Mouse (Mus musculus): Measurements from ENCODE around the gene Lamb1. TPM values are rescaled to one million over a fixed set of nuclear protein-coding genes. Genes with fewer than 3 reads are reported as not detected.

Gene Lamb1
- polyA plus RNA-seq, 1 experiment from 2014 or later = 42.6 TPM

GRCm38 (mm10) chr12:31366428-31366827 is 101.4 kb downstream of the Lamb1 start:
- H3K9me3 ChIP-seq (replicated peaks; ENCODE audit: control insufficient read depth, low read length) = no peaks in the 10 kb centered on the region
- no peaks in the 10 kb centered on the region for H3K36me3 ChIP-seq (replicated peaks; ENCODE audit: control insufficient read depth, insufficient read depth, low read depth, low read length)
- no peak overlapping the region for H3K4me2 ChIP-seq (ENCODE audit: low read depth, low read length)
- H3K4me1 ChIP-seq (ENCODE audit: control insufficient read depth, insufficient read depth, low read length) = no peaks in the 10 kb centered on the region
- DNase-seq (ENCODE audit: low spot score) (no peak), ATAC-seq (replicated peaks; ENCODE audit: insufficient number of reproducible peaks, low FRiP score, low TSS enrichment, low read depth) (no peak)
- H3K27ac ChIP-seq (replicated peaks; ENCODE audit: low read depth, low read length) = no peak overlapping the region
- H3K4me3 ChIP-seq (ENCODE audit: low read depth, low read length) = no peak overlapping the region
- no peaks in the 10 kb centered on the region for H3K27me3 ChIP-seq (ENCODE audit: control insufficient read depth, insufficient read depth, low read length)
- no peak overlapping the region for H3K9ac ChIP-seq (replicated peaks; ENCODE audit: low read length)
- WGBS = 73% methylated on average over 3 of the region's 3 CpGs

DNA sequence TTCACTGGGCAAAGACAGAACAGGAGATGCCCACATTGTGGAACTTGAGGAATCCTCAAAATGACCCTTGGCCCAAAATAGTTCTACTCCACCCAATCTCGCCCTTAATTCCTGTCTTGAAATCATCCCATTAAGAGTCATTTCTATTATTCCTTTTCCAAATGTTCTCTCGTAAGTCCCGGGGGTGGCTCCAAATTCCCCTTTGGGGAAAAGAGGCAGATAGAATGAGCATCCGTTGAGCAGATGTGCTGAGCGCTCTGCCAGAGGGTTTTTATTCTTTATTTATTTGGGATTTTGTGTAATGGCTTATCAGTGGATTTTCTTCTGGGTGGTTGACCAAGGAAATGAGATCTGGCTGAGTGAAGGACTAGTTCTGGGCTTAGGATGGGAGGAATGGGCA is 102.7 kb downstream of the Lamb1 start:
- Histone ChIP-seq H3K9me3 (replicated peaks; ENCODE audit: control insufficient read depth, low read length) (no peaks in the 10 kb centered on the region), H3K4me1 (ENCODE audit: control insufficient read depth, insufficient read depth, low read length) (no peaks in the 10 kb centered on the region), H3K27me3 (ENCODE audit: control insufficient read depth, insufficient read depth, low read length) (no peaks in the 10 kb centered on the region), H3K27ac (replicated peaks; ENCODE audit: low read depth, low read length) (no peak overlapping the region), H3K4me2 (ENCODE audit: low read depth, low read length) (no peak overlapping the region), H3K9ac (replicated peaks; ENCODE audit: low read length) (no peak overlapping the region), H3K36me3 (replicated peaks; ENCODE audit: control insufficient read depth, insufficient read depth, low read depth, low read length) (no peaks in the 10 kb centered on the region), H3K4me3 (ENCODE audit: low read depth, low read length) (no peak overlapping the region)
- WGBS = 81% methylated on average over 5 of the region's 5 CpGs
- DNase-seq (ENCODE audit: low spot score) = no peak
- ATAC-seq (replicated peaks; ENCODE audit: insufficient number of reproducible peaks, low FRiP score, low TSS enrichment, low read depth) = no peak

DNA sequence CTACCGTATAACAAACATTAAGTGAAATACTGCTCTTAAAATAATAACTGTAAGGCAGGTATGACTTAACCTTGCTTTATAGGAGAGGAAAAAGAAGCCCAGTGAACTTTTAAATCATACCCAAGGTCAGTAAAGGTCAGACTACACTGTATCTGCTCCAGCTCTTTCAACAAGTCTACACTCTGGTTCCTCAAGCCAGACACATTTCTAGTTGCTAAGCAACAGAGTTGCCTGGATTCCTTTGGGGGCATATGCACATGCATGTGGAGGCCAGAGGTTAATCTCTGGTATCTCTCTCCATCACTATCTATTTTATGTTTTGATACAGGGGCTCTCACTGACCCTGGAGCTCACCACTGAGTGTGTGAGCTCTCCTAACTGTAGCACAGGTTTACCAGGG is 104.1 kb downstream of the Lamb1 start:
- Histone ChIP-seq H3K27me3 (ENCODE audit: control insufficient read depth, insufficient read depth, low read length) (no peaks in the 10 kb centered on the region), H3K9ac (replicated peaks; ENCODE audit: low read length) (no peak overlapping the region), H3K4me2 (ENCODE audit: low read depth, low read length) (no peak overlapping the region), H3K4me1 (ENCODE audit: control insufficient read depth, insufficient read depth, low read length) (no peaks in the 10 kb centered on the region), H3K9me3 (replicated peaks; ENCODE audit: control insufficient read depth, low read length) (no peaks in the 10 kb centered on the region), H3K36me3 (replicated peaks; ENCODE audit: control insufficient read depth, insufficient read depth, low read depth, low read length) (no peaks in the 10 kb centered on the region), H3K27ac (replicated peaks; ENCODE audit: low read depth, low read length) (no peak overlapping the region), H3K4me3 (ENCODE audit: low read depth, low read length) (no peak overlapping the region)
- WGBS = 83% methylated on average over 1 of the region's 1 CpGs
- ATAC-seq (replicated peaks; ENCODE audit: insufficient number of reproducible peaks, low FRiP score, low TSS enrichment, low read depth) (no peak), DNase-seq (ENCODE audit: low spot score) (no peak)

GRCm38 (mm10) chr12:31369656-31370055 is 104.6 kb downstream of the Lamb1 start:
- Histone ChIP-seq H3K4me1 (ENCODE audit: control insufficient read depth, insufficient read depth, low read length) (no peaks in the 10 kb centered on the region), H3K9me3 (replicated peaks; ENCODE audit: control insufficient read depth, low read length) (no peaks in the 10 kb centered on the region), H3K27me3 (ENCODE audit: control insufficient read depth, insufficient read depth, low read length) (no peaks in the 10 kb centered on the region), H3K9ac (replicated peaks; ENCODE audit: low read length) (no peak overlapping the region), H3K36me3 (replicated peaks; ENCODE audit: control insufficient read depth, insufficient read depth, low read depth, low read length) (no peaks in the 10 kb centered on the region), H3K27ac (replicated peaks; ENCODE audit: low read depth, low read length) (no peak overlapping the region), H3K4me2 (ENCODE audit: low read depth, low read length) (no peak overlapping the region), H3K4me3 (ENCODE audit: low read depth, low read length) (no peak overlapping the region)
- ATAC-seq (replicated peaks; ENCODE audit: insufficient number of reproducible peaks, low FRiP score, low TSS enrichment, low read depth) (no peak), DNase-seq (ENCODE audit: low spot score) (no peak)
- 88% methylated on average over 7 of the region's 7 CpGs for WGBS

DNA sequence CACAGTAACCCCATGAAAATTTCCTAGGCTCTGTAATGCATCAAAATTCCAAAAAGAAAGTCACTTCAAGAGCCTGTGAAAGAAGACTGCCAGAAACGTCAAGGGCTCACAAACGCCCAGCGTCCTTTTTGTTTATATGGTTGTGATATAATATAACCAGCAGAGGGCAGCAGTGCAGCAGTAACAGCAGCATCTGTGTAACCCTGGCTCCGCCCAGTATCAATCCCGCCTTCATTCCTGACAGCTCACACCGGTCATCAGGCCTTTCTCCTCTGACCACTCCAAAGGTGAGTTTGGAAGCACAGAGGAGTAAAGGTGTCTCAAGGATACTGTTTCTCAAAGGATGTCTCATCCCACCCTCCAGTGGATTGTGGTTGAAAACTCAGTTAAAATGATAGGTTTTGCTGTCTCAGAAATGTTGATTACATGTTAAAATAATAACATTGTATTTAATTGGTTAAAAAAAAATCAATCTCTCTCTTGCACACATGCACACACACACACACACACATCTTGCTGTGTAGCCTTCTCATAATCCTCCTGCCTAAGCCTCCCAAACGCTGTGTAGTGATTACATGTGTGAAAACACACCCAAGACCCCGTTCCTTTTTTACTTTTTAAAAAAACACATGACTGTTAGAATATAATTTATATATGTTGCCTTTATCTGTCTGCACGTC is 109.7 kb downstream of the Lamb1 start:
- H3K9me3 ChIP-seq (replicated peaks; ENCODE audit: control insufficient read depth, low read length) = no peaks in the 10 kb centered on the region
- H3K4me2 ChIP-seq (ENCODE audit: low read depth, low read length) = no peak overlapping the region
- H3K9ac ChIP-seq (replicated peaks; ENCODE audit: low read length) = no peak overlapping the region
- no peak overlapping the region for H3K4me3 ChIP-seq (ENCODE audit: low read depth, low read length)
- H3K4me1 ChIP-seq (ENCODE audit: control insufficient read depth, insufficient read depth, low read length) = no peaks in the 10 kb centered on the region
- 37% methylated on average over 9 of the region's 9 CpGs for WGBS
- no peak overlapping the region for H3K27ac ChIP-seq (replicated peaks; ENCODE audit: low read depth, low read length)
- DNase-seq (ENCODE audit: low spot score) (peak; percentile 88), ATAC-seq (replicated peaks; ENCODE audit: insufficient number of reproducible peaks, low FRiP score, low TSS enrichment, low read depth) (peak; percentile 82)
- H3K36me3 ChIP-seq (replicated peaks; ENCODE audit: control insufficient read depth, insufficient read depth, low read depth, low read length) = no peaks in the 10 kb centered on the region
- no peaks in the 10 kb centered on the region for H3K27me3 ChIP-seq (ENCODE audit: control insufficient read depth, insufficient read depth, low read length)

GRCm38 (mm10) chr12:31375283-31375615 is 110.2 kb downstream of the Lamb1 start:
- DNase-seq (ENCODE audit: low spot score) (no peak), ATAC-seq (replicated peaks; ENCODE audit: insufficient number of reproducible peaks, low FRiP score, low TSS enrichment, low read depth) (no peak)
- Histone ChIP-seq H3K36me3 (replicated peaks; ENCODE audit: control insufficient read depth, insufficient read depth, low read depth, low read length) (no peaks in the 10 kb centered on the region), H3K9ac (replicated peaks; ENCODE audit: low read length) (no peak overlapping the region), H3K4me3 (ENCODE audit: low read depth, low read length) (no peak overlapping the region), H3K9me3 (replicated peaks; ENCODE audit: control insufficient read depth, low read length) (no peaks in the 10 kb centered on the region), H3K4me1 (ENCODE audit: control insufficient read depth, insufficient read depth, low read length) (no peaks in the 10 kb centered on the region), H3K27ac (replicated peaks; ENCODE audit: low read depth, low read length) (no peak overlapping the region), H3K4me2 (ENCODE audit: low read depth, low read length) (no peak overlapping the region), H3K27me3 (ENCODE audit: control insufficient read depth, insufficient read depth, low read length) (no peaks in the 10 kb centered on the region)
- WGBS = 69% methylated on average over 4 of the region's 4 CpGs

GRCm38 (mm10) chr12:31376326-31376950 is 111.4 kb downstream of the Lamb1 start:
- Histone ChIP-seq H3K27me3 (ENCODE audit: control insufficient read depth, insufficient read depth, low read length) (no peaks in the 10 kb centered on the region), H3K4me1 (ENCODE audit: control insufficient read depth, insufficient read depth, low read length) (no peaks in the 10 kb centered on the region), H3K9me3 (replicated peaks; ENCODE audit: control insufficient read depth, low read length) (no peaks in the 10 kb centered on the region), H3K9ac (replicated peaks; ENCODE audit: low read length) (no peak overlapping the region; the same call in 1 of the 2 replicates), H3K27ac (replicated peaks; ENCODE audit: low read depth, low read length) (no peak overlapping the region), H3K4me2 (ENCODE audit: low read depth, low read length) (peak overlapping the region; percentile 24), H3K4me3 (ENCODE audit: low read depth, low read length) (peak overlapping the region; percentile 1; the same call in 1 of the 2 replicates), H3K36me3 (replicated peaks; ENCODE audit: control insufficient read depth, insufficient read depth, low read depth, low read length) (no peaks in the 10 kb centered on the region)
- DNase-seq (ENCODE audit: low spot score) (peak; percentile 67), ATAC-seq (replicated peaks; ENCODE audit: insufficient number of reproducible peaks, low FRiP score, low TSS enrichment, low read depth) (no peak; the same call in 1 of the 2 replicates)
- WGBS = 11% methylated on average over 13 of the region's 13 CpGs

DNA sequence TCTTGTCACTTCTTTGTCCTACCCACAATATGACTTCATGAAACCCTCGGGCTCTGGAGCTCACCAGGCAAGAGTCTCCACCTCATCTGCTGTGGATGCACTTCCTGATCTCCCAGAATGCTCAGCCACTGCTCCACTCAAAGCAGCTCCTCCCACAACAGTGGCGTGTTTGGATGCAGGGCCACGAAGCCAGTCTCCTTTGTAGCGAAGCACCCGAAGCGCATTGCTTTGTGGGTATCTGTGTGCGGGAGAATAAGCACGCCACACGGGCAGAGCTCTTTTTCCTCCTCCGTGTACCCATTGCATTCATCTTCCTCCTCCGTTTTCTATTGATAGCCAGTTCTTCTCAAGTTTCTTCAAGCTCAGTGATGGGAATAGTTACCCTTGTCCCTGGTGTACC is 112.2 kb downstream of the Lamb1 start:
- H3K4me3 ChIP-seq (ENCODE audit: low read depth, low read length) = no peak overlapping the region

More for the DNA sequence above, 112.2 kb downstream of the Lamb1 start:
- 83% methylated on average over 11 of the region's 11 CpGs for WGBS
- H3K27me3 ChIP-seq (ENCODE audit: control insufficient read depth, insufficient read depth, low read length) = no peaks in the 10 kb centered on the region
- no peak overlapping the region for H3K4me2 ChIP-seq (ENCODE audit: low read depth, low read length)
- no peak for ATAC-seq (replicated peaks; ENCODE audit: insufficient number of reproducible peaks, low FRiP score, low TSS enrichment, low read depth)
- no peak overlapping the region for H3K9ac ChIP-seq (replicated peaks; ENCODE audit: low read length)
- H3K9me3 ChIP-seq (replicated peaks; ENCODE audit: control insufficient read depth, low read length) = no peaks in the 10 kb centered on the region
- H3K27ac ChIP-seq (replicated peaks; ENCODE audit: low read depth, low read length) = no peak overlapping the region
- no peaks in the 10 kb centered on the region for H3K4me1 ChIP-seq (ENCODE audit: control insufficient read depth, insufficient read depth, low read length)
- DNase-seq (ENCODE audit: low spot score) = no peak
- H3K36me3 ChIP-seq (replicated peaks; ENCODE audit: control insufficient read depth, insufficient read depth, low read depth, low read length) = no peaks in the 10 kb centered on the region

All from embryonic facial prominence, embryonic 11.5 days (tissue).